Mouse (Mus musculus) MN1 (cell line): Measurements from ENCODE around the gene C77080.

Experiments
- DNase-seq: peaks from one replicate; pipeline ENCODE4 v3.0.0-alpha.2; 2016; ENCODE audit warnings: low spot score

The C77080 gene

DNA sequence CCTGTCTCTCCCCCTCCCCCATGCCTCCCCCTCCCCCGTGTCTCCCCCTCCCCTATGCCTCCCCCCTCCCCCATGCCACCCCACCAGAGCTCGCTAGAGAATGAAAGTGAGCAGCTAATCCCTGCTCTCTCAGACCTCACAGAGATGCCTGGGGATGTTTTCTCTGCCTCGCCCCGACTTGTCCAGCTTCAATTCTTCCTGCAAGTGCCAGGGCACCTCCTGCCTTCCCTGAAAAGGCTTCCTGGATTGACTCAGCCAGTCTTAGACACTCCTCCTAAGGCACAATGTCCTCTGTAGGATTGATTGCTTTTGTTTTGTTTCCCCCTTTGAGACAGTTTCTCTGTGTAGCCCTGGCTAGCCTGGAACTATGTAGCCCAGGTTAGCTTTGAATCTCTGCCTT lies at the start of gene C77080:
Gene C77080, minus strand, starts transcription at position 209 of the 400 bp plus-strand sequence.
- no peak for DNase-seq

DNA sequence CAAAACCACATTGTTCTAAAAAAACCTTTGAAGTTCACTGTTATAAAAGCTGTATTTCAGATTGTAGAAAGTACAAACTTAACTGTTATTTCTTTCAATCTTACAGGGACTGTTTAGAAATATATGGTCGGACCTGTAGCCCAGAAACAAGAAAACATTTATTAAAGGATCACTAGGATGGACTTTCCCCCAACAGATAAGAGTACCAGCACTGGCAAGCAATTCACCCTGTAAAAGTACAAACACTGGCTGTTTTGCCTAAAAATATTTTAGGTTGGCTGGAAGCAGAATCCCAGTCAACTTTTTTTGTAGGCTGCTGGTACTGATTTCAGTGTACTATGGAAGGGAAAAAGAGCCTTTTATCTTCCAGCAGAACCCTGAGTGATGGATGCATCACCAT lies 46.7 kb upstream of the C77080 start:
- DNase-seq, result no peak

DNA sequence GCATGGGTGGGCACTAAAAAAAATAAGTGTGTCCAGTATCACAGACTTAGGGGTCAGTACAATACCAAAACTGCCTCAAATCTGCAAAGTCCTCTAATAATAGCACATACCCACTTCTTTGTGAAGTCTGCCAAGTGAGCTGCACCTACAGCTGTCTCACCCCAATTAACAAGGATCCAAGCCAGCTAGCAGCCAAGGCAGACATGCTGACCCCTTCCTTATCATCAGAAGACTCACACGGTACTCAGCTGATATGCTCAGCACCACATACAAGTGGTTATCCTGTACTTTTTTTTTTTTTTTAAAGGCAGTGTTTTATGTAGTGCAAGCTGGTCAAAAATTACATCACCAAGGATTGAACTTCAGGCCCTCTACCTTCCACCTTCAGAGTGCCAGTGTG lies 43.1 kb upstream of the C77080 start:
- no peak for DNase-seq

DNA sequence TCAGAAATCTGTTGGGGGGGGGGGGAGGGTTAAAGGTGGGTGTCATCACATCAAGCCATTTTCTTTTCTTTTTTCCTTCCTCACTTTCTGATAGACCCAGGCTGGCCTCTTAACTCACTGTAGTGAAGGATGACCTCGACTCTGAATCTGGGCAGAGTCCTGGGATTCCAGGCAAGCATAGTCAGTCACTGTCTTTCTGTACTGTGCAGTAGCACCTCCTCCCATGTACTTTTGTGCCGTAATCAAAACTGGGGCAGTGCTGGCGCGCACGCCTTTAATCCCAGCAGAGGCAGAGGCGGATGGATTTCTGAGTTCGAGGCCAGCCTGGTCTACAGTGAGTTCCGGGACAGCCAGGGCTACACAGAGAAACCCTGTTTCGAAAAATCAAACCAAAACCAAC lies 42.6 kb upstream of the C77080 start:
- DNase-seq, result peak; percentile 28

DNA sequence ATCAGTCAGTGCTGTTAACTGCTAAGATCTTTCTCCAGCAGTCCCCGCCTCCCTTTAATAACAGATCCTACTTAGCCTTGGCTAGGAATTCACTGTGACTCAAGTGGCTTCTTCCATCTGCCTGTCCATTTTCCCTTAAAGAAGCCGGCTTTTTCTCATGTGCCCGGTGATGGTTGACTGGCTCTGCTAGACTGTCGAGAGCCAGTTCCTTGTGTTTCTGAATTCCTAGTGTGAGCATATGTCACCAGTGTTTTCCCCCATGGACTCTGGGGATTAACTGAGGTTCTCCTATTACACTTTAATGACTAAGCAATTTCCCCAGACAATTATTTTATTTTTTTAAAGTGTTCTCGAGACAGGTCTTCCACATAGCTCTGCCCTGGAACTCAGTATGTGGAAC lies 42.2 kb upstream of the C77080 start:
- peak; percentile 58 for DNase-seq

DNA sequence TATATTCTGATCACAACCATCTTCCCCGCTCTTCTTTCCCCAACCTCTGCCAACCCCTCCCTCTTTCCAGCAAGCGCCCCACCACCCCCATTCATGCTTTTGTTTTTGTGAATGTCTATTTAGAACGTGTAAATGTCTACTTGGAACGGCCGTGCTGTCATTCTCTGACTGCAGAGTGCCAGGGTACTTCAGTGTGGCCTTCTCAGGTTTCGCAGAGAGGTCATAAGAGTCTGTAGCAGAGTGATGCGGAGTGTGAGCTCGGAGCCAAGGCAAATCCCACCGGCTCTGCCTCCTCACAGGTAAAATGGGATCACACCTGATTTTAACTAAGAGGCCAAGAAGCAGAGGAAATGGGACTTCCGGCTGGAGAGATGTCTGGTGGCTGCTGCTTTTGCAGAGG lies 37.9 kb upstream of the C77080 start:
- no peak for DNase-seq

DNA sequence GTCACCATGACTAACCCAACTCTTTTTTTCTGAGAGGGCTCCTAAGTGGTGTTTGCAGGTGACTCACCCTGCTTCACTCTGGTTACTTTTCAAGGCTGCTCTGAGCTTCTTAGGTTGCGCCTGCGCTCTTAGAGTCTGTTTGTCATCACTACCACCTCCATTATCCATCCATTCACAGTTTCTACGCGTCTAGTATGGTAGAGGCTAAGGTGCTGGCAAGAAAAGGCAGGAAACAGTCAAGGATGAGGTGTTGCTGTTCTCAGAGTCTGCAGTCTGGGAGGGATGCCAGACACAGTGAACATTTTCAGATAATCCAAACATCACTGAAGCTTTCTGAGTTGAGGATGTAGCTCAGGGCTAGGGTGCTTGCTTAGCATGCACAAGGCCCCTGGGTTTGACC lies 36.5 kb upstream of the C77080 start:
- no peak for DNase-seq

DNA sequence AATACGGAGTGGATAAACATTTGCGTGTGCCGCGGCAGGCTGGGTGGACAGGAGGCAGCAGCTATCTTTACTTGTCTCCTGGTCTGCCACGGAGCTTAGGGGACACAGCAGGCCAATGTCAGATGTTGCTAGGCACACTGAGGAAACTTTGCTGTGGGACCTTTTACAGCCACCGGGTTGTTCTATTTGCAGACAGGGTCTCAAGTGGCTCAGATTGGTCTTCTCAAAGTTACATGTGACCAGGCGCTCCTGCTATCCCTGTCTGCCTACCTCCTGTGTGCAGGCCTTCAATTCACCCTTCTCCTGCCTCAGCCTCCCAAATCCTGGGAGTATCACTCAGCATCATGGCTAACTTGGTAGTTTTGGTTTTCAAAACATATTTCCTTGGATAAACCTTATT lies 34.9 kb upstream of the C77080 start:
- DNase-seq, result no peak

DNA sequence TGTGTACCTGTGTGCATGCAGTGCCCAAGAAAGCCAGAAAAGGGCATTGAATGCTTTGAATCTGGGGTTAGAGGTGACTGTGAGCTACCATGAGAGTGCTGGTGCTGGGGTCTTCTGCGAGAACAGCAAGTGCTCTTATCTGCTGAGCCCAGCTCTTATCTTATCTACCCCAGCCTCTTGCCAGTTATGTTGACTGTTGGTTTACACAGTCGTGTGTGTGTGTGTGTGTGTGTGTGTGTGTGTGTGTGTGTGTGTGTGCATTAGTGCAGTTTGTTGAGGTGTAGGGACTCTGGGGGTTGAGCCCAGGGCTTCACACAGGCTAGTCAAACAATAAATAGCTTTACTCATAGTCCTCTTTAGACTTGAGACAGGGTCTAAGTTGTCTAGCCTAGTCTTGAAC lies 34.0 kb upstream of the C77080 start:
- DNase-seq, result no peak

DNA sequence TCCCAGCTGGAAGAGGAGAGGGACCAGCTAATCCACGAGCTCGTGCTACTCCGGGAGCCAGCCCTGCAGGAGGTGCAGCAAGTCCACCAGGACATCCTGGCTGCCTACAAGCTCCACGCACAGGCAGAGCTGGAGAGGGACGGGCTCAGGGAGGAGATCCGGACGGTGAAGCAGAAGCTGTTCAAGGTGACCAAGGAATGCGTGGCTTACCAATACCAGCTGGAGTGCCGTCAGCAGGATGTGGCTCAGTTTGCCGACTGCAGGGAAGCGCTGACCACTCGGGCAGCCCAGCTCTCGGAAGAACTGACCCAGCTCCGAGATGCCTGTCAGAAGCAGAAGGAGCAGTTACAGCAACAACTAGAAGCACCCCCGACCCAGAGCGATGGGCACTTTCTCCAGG lies 32.5 kb upstream of the C77080 start:
- no peak for DNase-seq

DNA sequence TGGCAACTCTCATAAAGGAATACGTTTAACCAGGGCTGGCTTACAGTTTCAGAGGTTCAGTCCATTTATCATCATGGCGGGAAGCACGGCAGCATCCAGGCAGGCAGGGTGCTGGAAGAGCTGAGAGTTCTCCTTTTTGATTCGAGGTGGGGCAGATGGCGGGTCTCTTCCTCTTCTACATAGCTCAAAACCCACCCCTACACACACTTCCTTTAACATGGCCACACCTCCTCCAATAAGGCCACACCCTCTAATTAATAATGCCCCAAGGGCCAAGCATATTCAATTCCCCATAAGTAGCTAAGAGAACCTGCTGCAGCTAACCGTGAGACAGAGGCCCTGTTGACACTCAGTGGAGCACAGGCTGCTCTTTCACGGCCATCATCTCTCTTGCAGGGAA lies 31.6 kb upstream of the C77080 start:
- no peak for DNase-seq

DNA sequence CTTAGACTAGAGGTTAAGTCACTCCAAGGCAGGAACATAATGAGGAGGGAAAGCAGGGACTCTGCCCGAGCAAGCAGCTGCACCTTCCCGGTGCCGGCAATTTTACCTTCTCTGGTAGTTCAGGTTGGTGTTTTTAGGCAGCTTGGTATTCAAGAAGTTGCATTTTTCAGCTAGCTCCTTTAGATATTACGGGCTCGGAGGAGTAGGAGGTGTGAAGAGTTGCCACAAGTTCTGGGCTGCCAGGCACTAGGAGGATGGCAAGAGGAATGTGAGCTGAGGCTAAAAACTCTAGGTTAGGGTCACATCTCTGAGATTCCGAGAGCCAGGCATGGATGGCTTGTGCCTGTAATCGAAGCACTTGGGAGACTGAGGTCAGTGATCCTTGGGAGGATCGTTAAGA lies 28.5 kb upstream of the C77080 start:
- no peak for DNase-seq

DNA sequence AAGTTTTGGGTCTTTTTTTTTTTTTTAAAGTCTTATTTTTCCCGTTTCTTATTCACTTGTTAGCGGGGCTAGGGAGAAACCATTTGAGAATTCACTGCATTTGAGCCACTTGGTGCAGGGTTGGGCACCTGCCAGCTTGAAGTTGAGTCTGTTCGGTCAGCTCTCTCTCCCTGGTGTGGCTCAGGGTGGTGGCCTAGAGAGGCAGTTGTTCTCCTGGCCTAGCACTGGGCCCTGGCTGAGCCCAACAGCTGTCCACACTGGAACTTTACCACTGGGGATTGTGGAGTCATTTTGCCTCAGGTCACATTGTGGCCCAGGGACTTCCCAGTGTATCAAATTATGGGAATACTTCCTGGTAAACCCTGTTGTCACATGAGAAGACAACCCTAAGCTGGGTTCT lies 26.9 kb upstream of the C77080 start:
- peak; percentile 92 for DNase-seq

DNA sequence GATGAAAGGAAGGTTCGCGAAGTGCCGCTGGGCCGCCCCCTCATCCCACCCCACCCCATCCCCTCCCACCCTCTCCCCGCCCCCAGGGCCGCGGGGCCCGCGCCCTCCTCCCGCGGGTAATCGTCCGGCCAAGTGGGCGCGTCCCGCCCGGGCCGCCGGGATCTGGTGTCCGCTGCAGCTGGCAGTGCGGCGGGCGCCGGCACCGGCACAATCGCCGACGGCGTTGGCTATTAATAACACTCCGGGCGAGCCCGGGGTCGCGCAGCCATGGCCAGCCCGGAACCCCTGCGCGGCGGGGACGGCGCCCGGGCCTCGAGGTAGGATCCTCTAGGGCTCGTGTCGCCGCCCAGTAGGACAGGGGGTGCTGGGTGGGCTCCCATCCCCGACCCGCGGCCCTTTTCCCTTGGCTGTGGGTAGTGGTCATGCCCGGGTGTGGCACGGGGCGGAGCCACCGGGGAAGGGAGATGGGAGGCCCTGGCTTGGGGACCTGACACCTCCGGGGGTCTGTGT lies 26.3 kb upstream of the C77080 start, which contains the start of gene Sync:
Gene Sync, plus strand, starts transcription at position 146 of the 510 bp plus-strand sequence.
- DNase-seq, result peak; percentile 79

DNA sequence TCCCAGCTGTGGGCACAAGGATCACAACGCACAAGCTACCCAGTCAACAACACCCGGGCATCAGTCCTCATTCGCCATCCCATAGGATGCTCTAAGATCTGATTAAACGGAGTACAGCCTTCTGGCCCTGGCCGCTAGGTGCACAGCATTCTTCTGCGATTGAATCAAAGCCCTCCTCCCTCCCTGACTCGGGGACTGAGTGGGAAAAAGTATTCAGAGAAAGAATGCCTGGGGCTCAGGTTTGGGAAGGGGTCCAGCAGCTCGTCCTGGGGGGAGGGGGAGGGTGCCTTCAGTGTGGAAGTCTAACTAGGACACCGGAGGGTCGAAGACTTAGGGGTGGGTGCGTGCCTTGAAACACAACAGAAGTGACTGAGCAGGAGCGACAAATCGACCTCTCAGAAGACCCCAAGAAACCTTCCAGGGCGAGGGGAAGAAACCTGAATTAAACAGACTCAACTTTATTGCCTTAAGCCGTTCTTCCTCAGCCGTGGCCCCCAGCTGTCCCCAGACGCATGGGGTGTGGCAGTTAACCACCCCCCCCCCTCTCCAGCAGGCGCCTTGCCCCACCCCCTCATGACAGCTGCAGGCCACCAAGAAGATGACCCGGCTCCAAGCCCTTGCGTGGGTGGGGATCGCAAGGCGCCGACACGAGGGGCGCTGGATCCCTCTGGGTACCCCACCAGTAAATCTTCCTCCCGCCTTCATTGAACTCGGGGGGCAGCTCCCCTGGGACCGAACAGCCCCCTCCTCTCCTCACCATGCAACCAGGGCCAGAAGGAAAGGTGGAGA lies 25.7 kb upstream of the C77080 start:
- DNase-seq, result peak; percentile 77

DNA sequence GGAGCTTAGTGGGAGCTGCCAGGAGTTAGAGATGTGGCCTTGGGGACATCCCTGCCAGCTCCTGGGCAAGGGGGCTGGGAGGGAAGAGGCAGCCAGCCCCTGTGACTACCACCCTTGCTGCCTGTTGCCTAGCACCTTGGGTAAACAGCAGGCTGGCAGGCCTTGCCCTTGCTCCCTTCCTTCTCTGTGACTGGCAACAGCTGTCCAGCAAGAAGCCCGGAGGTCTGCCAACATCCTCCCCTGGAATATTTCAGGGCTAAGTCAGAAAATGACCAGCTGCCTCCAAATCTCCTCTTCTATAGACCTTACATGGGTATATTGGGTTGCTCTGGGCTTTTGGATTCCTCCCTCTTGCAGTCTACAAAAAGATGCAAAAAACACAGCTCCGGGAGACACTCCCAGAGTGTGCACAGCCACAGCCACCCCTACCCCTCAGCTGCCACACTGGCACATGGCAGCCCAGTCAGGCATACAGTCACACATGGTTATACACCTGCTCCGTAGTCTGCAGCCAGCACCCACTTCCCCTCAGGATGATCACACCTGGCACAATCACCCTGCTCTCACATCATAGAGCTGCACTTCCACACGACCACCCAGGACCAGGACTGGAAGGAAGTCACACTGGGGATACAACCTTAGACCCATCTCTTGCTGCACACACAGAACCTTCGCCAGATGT lies 24.9 kb upstream of the C77080 start:
- peak; percentile 75 for DNase-seq

DNA sequence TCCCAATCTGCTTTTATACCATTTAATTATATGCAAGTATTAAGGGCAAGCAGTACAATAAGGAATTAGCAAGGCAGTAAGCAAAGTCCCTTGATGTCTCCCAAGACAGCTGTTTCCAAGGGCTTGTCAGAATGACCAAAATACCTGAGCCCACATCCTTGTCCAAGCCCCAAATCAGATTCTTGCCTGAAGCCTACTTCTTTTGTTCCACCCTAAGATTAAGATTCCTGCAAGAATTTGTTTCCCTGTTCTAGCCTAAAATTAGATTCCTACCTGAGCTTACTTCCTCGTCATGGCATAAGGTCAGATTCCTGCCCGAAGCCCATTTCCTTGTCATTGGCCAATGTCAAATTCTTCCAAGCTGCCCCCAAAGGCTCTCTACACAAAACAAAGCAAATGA lies 23.5 kb upstream of the C77080 start:
- DNase-seq, result no peak

DNA sequence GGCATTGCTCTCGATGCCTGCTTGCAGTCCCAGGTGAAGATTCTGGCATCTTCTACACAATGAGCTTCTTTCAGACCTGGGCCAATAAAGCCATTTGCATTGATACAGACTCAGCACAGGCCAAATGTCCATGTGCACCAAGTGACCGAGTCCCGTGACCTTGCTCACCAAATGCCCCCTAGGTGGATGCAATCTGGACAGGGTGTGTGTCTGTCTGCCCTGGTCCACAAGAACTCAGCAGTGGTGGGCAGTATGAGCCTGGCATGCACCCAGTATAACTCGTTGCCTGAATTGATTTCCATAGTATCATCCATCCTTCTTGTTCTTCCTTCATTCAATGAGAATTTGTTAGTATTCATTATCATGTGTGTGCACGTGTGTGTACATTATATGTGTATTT lies 22.0 kb upstream of the C77080 start:
- DNase-seq, result no peak

DNA sequence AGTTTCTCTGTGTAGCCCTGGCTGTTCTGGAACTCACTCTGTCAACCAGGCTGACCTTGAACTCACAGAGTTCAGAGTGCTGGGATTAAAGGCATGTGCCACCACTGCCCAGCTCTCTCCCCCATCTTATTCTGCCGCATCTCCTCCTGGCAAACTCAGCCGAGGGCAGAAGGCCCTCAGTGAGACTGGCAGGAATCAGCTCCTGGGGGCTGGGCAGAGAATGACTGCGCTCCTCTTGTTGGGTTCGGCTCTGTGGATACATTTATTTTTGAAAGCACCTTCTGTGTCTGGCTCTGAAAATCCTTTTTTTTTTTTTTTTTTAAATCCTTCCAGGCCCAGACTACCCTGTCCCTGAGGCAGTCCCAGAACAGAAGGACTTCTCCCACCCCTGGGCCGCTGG lies 21.6 kb upstream of the C77080 start:
- no peak for DNase-seq

DNA sequence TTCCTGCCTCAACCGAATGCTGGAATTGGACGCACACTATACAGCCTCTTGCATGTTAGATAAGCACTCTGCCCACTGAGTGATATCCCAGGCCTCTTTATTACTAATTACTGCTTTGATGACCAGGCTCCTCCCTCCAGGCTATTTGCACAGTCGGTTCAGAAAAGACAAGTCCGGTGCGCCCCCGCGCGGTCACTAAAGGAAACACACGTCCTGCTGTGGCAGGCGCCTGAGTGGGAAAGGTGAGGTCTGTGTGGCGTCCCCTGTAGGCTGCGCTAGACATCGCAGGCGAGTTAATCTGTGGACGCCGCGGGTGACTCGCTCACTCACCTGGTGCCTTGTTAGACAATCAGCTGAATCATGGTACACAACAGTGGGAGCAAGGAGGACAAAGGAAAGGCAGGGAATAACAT lies 15.3 kb upstream of the C77080 start:
- peak; percentile 96 for DNase-seq

DNA sequence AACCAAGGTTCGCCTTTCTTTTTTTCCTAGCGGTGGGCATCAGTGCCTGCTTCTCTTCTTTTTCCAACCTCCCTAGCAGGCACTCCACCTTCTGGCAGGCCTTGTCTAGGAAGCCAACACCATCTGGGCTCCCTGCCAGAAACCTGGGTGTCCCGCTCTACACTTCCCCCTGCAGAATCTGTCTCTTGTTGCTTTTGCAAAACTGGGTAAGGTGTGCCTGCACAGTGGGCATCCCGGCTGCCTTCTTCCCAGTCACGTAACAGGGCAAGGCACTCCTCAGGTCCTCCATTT lies 11.5 kb upstream of the C77080 start:
- peak; percentile 91 for DNase-seq

DNA sequence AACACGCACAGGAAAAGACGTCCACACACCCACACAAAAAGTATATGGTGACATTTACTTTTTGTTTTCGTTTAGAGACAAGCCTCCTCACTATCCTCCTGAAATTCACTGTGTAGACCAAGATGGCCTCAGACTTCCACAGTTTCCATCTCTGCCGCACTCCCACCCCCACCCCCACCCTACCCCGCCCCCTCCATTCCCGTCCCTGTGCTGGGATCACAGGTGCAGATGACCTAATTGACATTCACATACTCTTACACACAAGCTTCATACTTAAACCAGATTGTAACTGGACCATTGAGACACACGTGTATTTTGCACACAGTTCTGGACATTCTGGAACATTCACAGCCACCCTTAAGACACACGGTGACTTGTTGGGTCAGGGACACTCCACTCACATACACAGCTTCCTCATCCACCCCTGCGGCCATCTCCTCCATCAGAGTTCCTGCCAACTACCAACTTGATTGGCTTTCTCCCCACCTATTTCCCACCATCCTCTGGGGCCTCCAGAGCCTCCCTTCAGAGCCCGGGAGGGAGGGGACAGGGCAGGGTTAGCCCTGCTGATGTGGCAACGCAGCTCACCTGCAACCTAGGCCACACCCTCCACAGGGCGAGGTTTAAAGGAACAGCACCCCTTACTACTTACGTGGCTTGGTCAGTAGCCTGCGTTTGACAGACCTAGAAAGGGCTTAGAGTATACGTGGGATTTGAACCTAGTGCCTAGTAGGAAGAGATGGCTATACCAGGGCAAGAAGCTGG lies 11.0 kb upstream of the C77080 start:
- DNase-seq, result no peak

DNA sequence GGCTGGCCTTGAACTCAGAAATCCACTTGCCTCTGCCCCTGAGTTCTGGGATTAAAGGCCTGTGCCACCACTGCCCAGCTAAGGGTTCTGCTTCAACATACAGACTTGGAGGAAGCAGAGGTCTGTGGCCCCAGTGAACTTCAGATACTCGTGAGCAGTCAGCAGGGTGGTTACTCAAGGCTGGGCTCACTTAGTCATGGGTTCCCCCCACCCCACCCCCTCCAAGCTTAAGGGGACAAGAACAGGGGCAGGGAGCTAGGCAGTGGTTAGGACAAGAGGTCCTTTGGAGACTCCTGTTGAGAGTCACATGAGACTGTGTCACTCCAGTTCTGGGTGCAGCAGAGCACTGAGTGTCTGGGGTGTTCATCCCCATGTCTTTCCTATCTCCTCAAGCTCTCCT lies 7.5 kb upstream of the C77080 start:
- DNase-seq, result no peak
